In genomic region chr7:143473347-143474101, GRCm38 (mm10) we compare ENCODE assay signal across 8 mouse cellular contexts. TPM values are rescaled to one million over a fixed set of nuclear protein-coding genes. Genes with fewer than 3 reads are reported as not detected.
DNase-seq lines count a peak whose midpoint lies in the region; ATAC-seq and TF ChIP-seq lines count a peak whose summit lies in the region.

Slc22a18 (plus strand) TSS chr7:143473736.

- H3K4me1 ChIP-seq in kidney, postnatal 0 days (replicated peaks; ENCODE audit: insufficient read depth, low read length), result no peaks in the 10 kb centered on the region
- peaks cover 4% of the 10 kb centered on the region; the same call in 1 of the 2 replicates for H3K4me1 ChIP-seq in midbrain, embryonic 15.5 days
- peaks cover 13% of the 10 kb centered on the region for H3K4me1 ChIP-seq in midbrain, embryonic 10.5 days

- no peak within 1 kb of the TSS for H3K4me3 ChIP-seq in kidney, postnatal 0 days (replicated peaks; ENCODE audit: low read depth, low read length)
- H3K4me3 ChIP-seq in midbrain, embryonic 15.5 days, result no peak within 1 kb of the TSS
- no peak within 1 kb of the TSS for H3K4me3 ChIP-seq in midbrain, embryonic 10.5 days

- H3K4me2 ChIP-seq in kidney, postnatal 0 days (ENCODE audit: low read length), result peak within 1 kb of the TSS; percentile 24; the same call in 1 of the 2 replicates
- H3K4me2 ChIP-seq in midbrain, embryonic 15.5 days, result no peak within 1 kb of the TSS

- no peak within 1 kb of the TSS; the same call in 1 of the 2 replicates for H3K9ac ChIP-seq in kidney, postnatal 0 days (ENCODE audit: low read depth, low read length)
- H3K9ac ChIP-seq in midbrain, embryonic 15.5 days, result no peak within 1 kb of the TSS

- WGBS in kidney, postnatal 0 days, result 25% methylated on average over 4 of the region's 4 CpGs
- WGBS in midbrain, embryonic 15.5 days, result 49% methylated on average over 4 of the region's 4 CpGs
- 55% methylated on average over 4 of the region's 4 CpGs for WGBS in midbrain, embryonic 10.5 days

- H3K9me3 ChIP-seq in kidney, postnatal 0 days (replicated peaks; ENCODE audit: low read length), result no peaks in the 10 kb centered on the region
- no peaks in the 10 kb centered on the region for H3K9me3 ChIP-seq in midbrain, embryonic 15.5 days
- H3K9me3 ChIP-seq in midbrain, embryonic 10.5 days (replicated peaks), result no peaks in the 10 kb centered on the region

- peak; percentile 79 for ATAC-seq in granulocyte monocyte progenitor cell, adult 5-6 weeks (replicated peaks; ENCODE audit: poor library complexity, severe bottlenecking)
- ATAC-seq in kidney, postnatal 0 days (replicated peaks; ENCODE audit: low FRiP score, low read depth), result peak; percentile 33; the same call in 1 of the 2 replicates
- ATAC-seq in midbrain, embryonic 15.5 days (replicated peaks), result no peak

- H3K27ac ChIP-seq in kidney, postnatal 0 days, result peak within 1 kb of the TSS; percentile 20; the same call in 1 of the 2 replicates
- no peak within 1 kb of the TSS for H3K27ac ChIP-seq in midbrain, embryonic 15.5 days
- no peak within 1 kb of the TSS for H3K27ac ChIP-seq in midbrain, embryonic 10.5 days (replicated peaks)

- no peaks in the 10 kb centered on the region for H3K27me3 ChIP-seq in kidney, postnatal 0 days (ENCODE audit: insufficient read depth, low read length)
- no peaks in the 10 kb centered on the region for H3K27me3 ChIP-seq in midbrain, embryonic 15.5 days (replicated peaks)
- H3K27me3 ChIP-seq in midbrain, embryonic 10.5 days (ENCODE audit: low read depth, poor library complexity, severe bottlenecking), result peaks cover 10% of the 10 kb centered on the region

- peak; percentile 58 for DNase-seq in ES-CJ7 (ENCODE audit: low read depth, low spot score)
- DNase-seq in kidney, postnatal 0 days (ENCODE audit: low spot score), result peak; percentile 63
- DNase-seq in lung, postnatal 10 days, result peak; percentile 73
- DNase-seq in left cerebral cortex, adult 18-20 months (ENCODE audit: low spot score in 2 of 2), result no peak
- no peak for DNase-seq in Muller cell, postnatal 12 days (ENCODE audit: inconsistent ontology term)
- DNase-seq in midbrain, embryonic 10.5 days (ENCODE audit: low spot score), result no peak

- TF ChIP-seq CTCF in kidney, postnatal 0 days (IDR thresholded peaks at IDR 0.05; ENCODE audit: low read depth), result no peak

- H3K36me3 ChIP-seq in kidney, postnatal 0 days (ENCODE audit: insufficient read depth, low read length), result no peaks in the 10 kb centered on the region
- H3K36me3 ChIP-seq in midbrain, embryonic 15.5 days (replicated peaks), result no peaks in the 10 kb centered on the region
- H3K36me3 ChIP-seq in midbrain, embryonic 10.5 days, result no peaks in the 10 kb centered on the region

RNA-seq across cellular contexts. Expression of gene Slc22a18, which starts in this region (rescaled TPM):
- total RNA-seq in granulocyte monocyte progenitor cell, adult 5-6 weeks (2014; fragmentation: Nextera tagmentation), result 0.88 and 1.8 TPM in 2 replicates
- 0.67 TPM in 1 of 2 replicates, not detected in the other for total RNA-seq in granulocyte monocyte progenitor cell, adult 5-6 weeks (2017)
- 22.1 and 22.7 TPM in 2 replicates for polyA plus RNA-seq in kidney, postnatal 0 days (2015; fragmentation: Nextera tagmentation; extraction: Ambion mirVana)
- under 1 TPM; 0.68 to 0.86 TPM for total RNA-seq in left cerebral cortex, adult 18-20 months (2021)
- 0.97 and 1.0 TPM in 2 replicates for polyA plus RNA-seq in midbrain, embryonic 15.5 days (2015; fragmentation: Nextera tagmentation; extraction: Ambion mirVana)
- polyA plus RNA-seq in midbrain, embryonic 10.5 days (2016; fragmentation: Nextera tagmentation; extraction: Ambion mirVana), result 0.17 and 0.20 TPM in 2 replicates

Comparison
In these comparisons a context has a peak if more than half of its experiments do, and no peak if none do; other contexts are left out.
1. RNA of gene Slc22a18 (polyA plus RNA-seq): 22.1 to 22.7 TPM in kidney, postnatal 0 days; 0.97 to 1.0 TPM in midbrain, embryonic 15.5 days and 0.17 to 0.20 TPM in midbrain, embryonic 10.5 days; every median in the first group is over 10 times any median in the second.
2. DNase-seq: peak in ES-CJ7 (single experiment), kidney, postnatal 0 days (single experiment) and lung, postnatal 10 days (single experiment); none in left cerebral cortex, adult 18-20 months (0 of 2), Muller cell, postnatal 12 days (single experiment) and midbrain, embryonic 10.5 days (single experiment).